Mouse (Mus musculus) B cell, adult 62 days (primary cell): ENCODE results near the gene Dnajc1. TPM values are rescaled to one million over a fixed set of nuclear protein-coding genes. Genes with fewer than 3 reads are reported as not detected.

Experiments used
- total RNA-seq: library from RNA; stranded (reverse); gene quantifications from 4 replicates; pipeline ENCODE4 v1.2.4, GENCODE M21; 2023

Dnajc1 gene
- total RNA-seq = 22.0 to 23.6 TPM (median 22.6 TPM) in 4 replicates

GRCm38 (mm10) chr2:18392331-18393021 is at the start of gene Dnajc1:
Gene Dnajc1 (minus strand): TSS chr2:18392830.

